Mouse (Mus musculus) gastrocnemius, postnatal 4 days (tissue): ENCODE measurements around the gene Tmprss11f. TPM values are rescaled to one million over a fixed set of nuclear protein-coding genes. Genes with fewer than 3 reads are reported as not detected.

Experiments
- total RNA-seq, 2 experiments: library from RNA; stranded (reverse); gene quantifications; 2 replicates each; pipeline ENCODE4 v1.2.3; 2021

Gene Tmprss11f
- total RNA-seq, 2 experiments from 2014 or later, result not detected

Other genes starting within 250 kb of the Tmprss11f start
- not detected for gene Tmprss11a, start 163.4 kb downstream of the Tmprss11f start, total RNA-seq
- not detected for gene Tmprss11g, start 113.8 kb downstream of the Tmprss11f start, total RNA-seq
- not detected for gene Tmprss11b, start 43.9 kb upstream of the Tmprss11f start, total RNA-seq
- not detected for gene Tmprss11e, start 113.4 kb upstream of the Tmprss11f start, total RNA-seq
- gene Ythdc1, start 171.8 kb upstream of the Tmprss11f start, total RNA-seq, result 10 to 100 TPM; 41.0 to 47.5 TPM